Mouse (Mus musculus) liver, embryonic 14.5 days (tissue): ENCODE measurements around the gene Ccl27a. TPM values are rescaled to one million over a fixed set of nuclear protein-coding genes. Genes with fewer than 3 reads are reported as not detected.

ENCODE experiments used
- ATAC-seq: fragments of 200-750 bp; cut with Nextera tagmentation; 2 replicates; pipeline ENCODE4 v1.8.0; 2017; ENCODE audit warnings: moderate number of reproducible peaks, mild to moderate bottlenecking, moderate library complexity; ENCODE audit not compliant: insufficient read depth
- DNase-seq, 3 experiments: peaks; one replicate each; pipeline ENCODE4 v3.0.0-alpha.2; 2012 to 2013; ENCODE audit warnings: low read depth in 3 of 3, low spot score in 3 of 3
- H3K27ac ChIP-seq: fragments of 300-500 bp; sonication (generic); 2 replicates; pipeline ENCODE4 v1.5.1; 2014; ENCODE audit warnings: moderate library complexity, mild to moderate bottlenecking, control low read depth, inconsistent platforms
- H3K27me3 ChIP-seq: fragments of 300-500 bp; sonication (generic); 2 replicates; pipeline ENCODE4 v1.6.1; 2014; ENCODE audit warnings: mild to moderate bottlenecking, low read length, moderate library complexity; ENCODE audit not compliant: control insufficient read depth, insufficient read depth
- H3K36me3 ChIP-seq: fragments of 300-500 bp; sonication (generic); replicated peaks from 2 replicates; pipeline ENCODE4 v1.6.1; 2014; ENCODE audit warnings: low read depth; ENCODE audit not compliant: control insufficient read depth, insufficient read depth
- H3K4me1 ChIP-seq, 2 experiments: fragments of 200-500 bp in 1 of 2; fragments of 300-500 bp in 1 of 2; sonication (generic) in 1 of 2; replicated peaks; 2 replicates each; pipeline ENCODE4 v1.6.1; 2012 to 2014; ENCODE audit warnings: antibody characterized with exemption in 1 of 2, inconsistent platforms in 1 of 2, low read length in 1 of 2; ENCODE audit not compliant: control insufficient read depth in 2 of 2, insufficient read depth in 2 of 2
- H3K4me2 ChIP-seq: fragments of 300-500 bp; sonication (generic); 2 replicates; pipeline ENCODE4 v1.6.1; 2014; ENCODE audit warnings: low read depth, mild to moderate bottlenecking, control low read depth, moderate library complexity
- H3K4me3 ChIP-seq, 2 experiments: fragments of 200-500 bp in 1 of 2; fragments of 300-500 bp in 1 of 2; sonication (generic) in 1 of 2; 2 replicates each; pipeline ENCODE4 v1.5.1; 2012 to 2014; ENCODE audit warnings: low read depth in 2 of 2, low read length in 2 of 2, mild to moderate bottlenecking in 2 of 2, control low read depth in 1 of 2, inconsistent platforms in 1 of 2, moderate library complexity in 1 of 2; ENCODE audit not compliant: insufficient read depth in 1 of 2
- H3K9ac ChIP-seq: fragments of 300-500 bp; sonication (generic); replicated peaks from 2 replicates; pipeline ENCODE4 v1.6.1; 2014; ENCODE audit warnings: mild to moderate bottlenecking, control low read depth, moderate library complexity
- H3K9me3 ChIP-seq: fragments of 300-500 bp; sonication (generic); 2 replicates; pipeline ENCODE4 v1.6.1; 2016; ENCODE audit warnings: low read length, mixed read lengths; ENCODE audit not compliant: control insufficient read depth
- CTCF ChIP-seq: IDR thresholded peaks from 2 replicates; pipeline ENCODE4 v1.5.1; 2016; ENCODE audit warnings: antibody characterized with exemption, low read depth, control low read depth
- EP300 ChIP-seq: IDR thresholded peaks from 2 replicates; pipeline ENCODE4 v1.6.1; 2016; ENCODE audit warnings: antibody characterized with exemption, low read depth
- WGBS: fragments of 180-500 bp; shearing (Covaris S2); extraction: QIAGEN DNeasy Blood & Tissue Kit; methylation state at CpG from one replicate; pipeline ENCODE4 v1.1.7; 2014; ENCODE audit not compliant: insufficient replicate concordance; 5-methylcytosine and 5-hydroxymethylcytosine counted together
- polyA plus RNA-seq, 2 experiments: library from polyadenylated mRNA; depleted of rRNA in 1 of 2; stranded (reverse) in 1 of 2; unstranded in 1 of 2; fragments of >200 nt; fragmentation: Nextera tagmentation in 1 of 2; extraction: Ambion mirVana in 1 of 2; gene quantifications; 2 replicates each; pipeline versions ENCODE4 v1.2.1 to v1.2.3; 2012 to 2014

The Ccl27a gene
- polyA plus RNA-seq, 2 experiments = 8.2 to 9.5 TPM

DNA sequence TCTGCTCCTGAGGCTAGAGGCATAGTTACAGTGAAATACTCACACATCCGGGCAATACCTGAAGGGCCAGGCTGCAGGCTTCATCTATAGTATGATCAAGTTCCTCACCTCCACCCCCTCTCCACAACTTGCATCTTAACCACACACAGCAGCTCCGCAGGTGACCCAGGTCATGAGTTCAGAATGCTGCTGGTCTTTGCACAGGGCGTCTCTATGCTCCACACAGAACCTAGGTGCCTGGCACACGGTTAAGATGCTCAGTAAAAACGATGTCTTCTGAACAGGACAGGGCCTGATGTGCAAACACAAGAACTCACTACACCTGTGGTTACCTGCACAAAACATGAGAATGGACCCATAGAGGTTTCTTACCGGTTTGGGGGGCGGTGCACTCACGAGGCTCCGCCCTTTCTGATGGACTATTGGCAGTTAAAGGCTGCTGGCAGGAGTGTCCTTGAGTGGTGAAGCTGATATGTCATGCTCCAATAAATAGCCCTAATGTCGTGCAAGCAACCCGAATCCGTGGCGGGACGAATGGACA lies 19.2 kb downstream of the Ccl27a start, which contains the start of gene Galt:
TSS of gene Galt (plus strand) at position 432 of the 541 bp plus-strand sequence.
- H3K27ac ChIP-seq = peak within 1 kb of the TSS; percentile 47
- H3K9ac ChIP-seq = peak within 1 kb of the TSS; percentile 59
- H3K36me3 ChIP-seq = no peaks in the 10 kb centered on the region; the same call in 1 of the 2 replicates
- peak; percentile 70 for ATAC-seq
- H3K27me3 ChIP-seq = no peaks in the 10 kb centered on the region
- peaks cover 6 to 16% of the 10 kb centered on the region in 2 experiments for H3K4me1 ChIP-seq
- peak within 1 kb of the TSS; percentile 68 for H3K4me2 ChIP-seq
- 14% methylated on average over 14 of the region's 14 CpGs for WGBS
- peak within 1 kb of the TSS; percentile 64 to 66 for H3K4me3 ChIP-seq
- DNase-seq = peak in 2 of 3 experiments; percentile 49 to 55
- no peaks in the 10 kb centered on the region for H3K9me3 ChIP-seq
- TF ChIP-seq EP300 (no peak), CTCF (no peak)

GRCm38 (mm10) chr4:41745021-41745420 lies 29.0 kb downstream of the Ccl27a start:
- DNase-seq (no peak), ATAC-seq (no peak)
- Histone ChIP-seq H3K4me3 (no peak overlapping the region), H3K9me3 (no peaks in the 10 kb centered on the region), H3K36me3 (no peaks in the 10 kb centered on the region), H3K27ac (no peak overlapping the region), H3K9ac (no peak overlapping the region), H3K27me3 (no peaks in the 10 kb centered on the region), H3K4me2 (no peak overlapping the region), H3K4me1 (peaks cover 0 to 9% of the 10 kb centered on the region in 2 experiments; a peak in 3 of 4 replicates)
- 58% methylated on average over 1 of the region's 1 CpGs for WGBS
- TF ChIP-seq CTCF (no peak), EP300 (no peak)

DNA sequence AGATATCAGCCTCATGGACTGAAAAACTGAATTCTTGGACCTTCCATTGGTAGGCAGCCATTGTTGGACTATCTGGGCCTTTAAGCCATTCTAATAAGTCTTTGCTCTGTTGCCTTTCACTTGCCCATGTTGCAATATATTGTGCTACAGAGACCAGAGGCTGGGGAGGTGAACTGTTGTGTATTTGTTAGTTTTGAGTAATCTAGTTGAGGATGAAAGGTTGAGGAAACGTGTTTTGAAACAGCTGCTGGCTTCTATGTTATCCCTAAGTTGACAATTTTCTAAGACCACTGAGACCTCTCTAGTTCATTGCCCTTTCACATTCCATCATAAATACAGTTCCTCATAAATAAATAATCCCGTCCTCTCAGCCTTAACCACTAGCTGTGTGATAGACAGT lies 29.9 kb downstream of the Ccl27a start:
- Histone ChIP-seq H3K4me2 (no peak overlapping the region), H3K27me3 (no peaks in the 10 kb centered on the region), H3K4me1 (peaks cover 0 to 15% of the 10 kb centered on the region in 2 experiments; a peak in 3 of 4 replicates), H3K27ac (no peak overlapping the region), H3K4me3 (no peak overlapping the region), H3K9ac (no peak overlapping the region), H3K9me3 (no peaks in the 10 kb centered on the region), H3K36me3 (no peaks in the 10 kb centered on the region)
- TF ChIP-seq EP300 (no peak), CTCF (no peak)
- DNase-seq (no peak), ATAC-seq (no peak)
- 46% methylated on average over 2 of the region's 2 CpGs for WGBS

DNA sequence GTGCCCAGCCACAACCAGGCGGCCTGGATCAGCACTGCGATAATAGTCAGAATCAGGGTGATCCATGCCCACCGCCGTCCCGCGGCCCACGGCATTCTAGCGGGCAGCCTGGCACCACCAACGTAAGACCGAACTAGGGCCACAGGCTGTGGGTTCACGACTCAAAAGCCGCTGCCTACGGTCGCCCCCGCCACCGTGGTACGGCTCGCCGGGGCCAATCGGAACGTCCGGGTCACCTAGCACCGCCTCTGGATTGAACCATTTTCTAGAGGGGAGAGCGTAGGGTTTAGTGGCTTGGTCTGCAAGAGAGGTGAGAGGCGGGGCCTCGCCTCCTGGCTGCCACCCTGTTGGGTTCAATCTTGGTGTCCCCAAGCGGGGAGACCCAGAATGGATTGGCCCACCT lies 32.9 kb downstream of the Ccl27a start:
- ATAC-seq = peak; percentile 95
- Histone ChIP-seq H3K9ac (peak overlapping the region; percentile 47), H3K4me1 (peaks cover 0 to 15% of the 10 kb centered on the region in 2 experiments; a peak in 3 of 4 replicates), H3K27me3 (no peaks in the 10 kb centered on the region), H3K4me3 (peak overlapping the region; percentile 60 to 61), H3K27ac (no peak overlapping the region), H3K9me3 (no peaks in the 10 kb centered on the region), H3K4me2 (peak overlapping the region; percentile 79), H3K36me3 (no peaks in the 10 kb centered on the region; the same call in 1 of the 2 replicates)
- WGBS = under 1% methylated on average over 27 of the region's 27 CpGs
- peak; percentile 84 to 86 (median 84) for DNase-seq
- TF ChIP-seq EP300 (no peak), CTCF (peak; percentile 37; the same call in 1 of the 2 replicates)

- Histone ChIP-seq H3K9me3 (no peaks in the 10 kb centered on the region), H3K4me3 (peak overlapping the region; percentile 60 to 61), H3K27me3 (no peaks in the 10 kb centered on the region), H3K36me3 (no peaks in the 10 kb centered on the region; the same call in 1 of the 2 replicates), H3K9ac (peak overlapping the region; percentile 47), H3K4me2 (peak overlapping the region; percentile 79), H3K4me1 (peaks cover 0 to 15% of the 10 kb centered on the region in 2 experiments; a peak in 3 of 4 replicates), H3K27ac (no peak overlapping the region)
- TF ChIP-seq EP300 (no peak), CTCF (peak; percentile 26; the same call in 1 of the 2 replicates)
- peak in 1 of 3 experiments; percentile 37 for DNase-seq
- under 1% methylated on average over 48 of the region's 48 CpGs for WGBS
- ATAC-seq = peak; percentile 82
These were observed 33.5 kb downstream of the Ccl27a start for GRCm38 (mm10) chr4:41740380-41741157.
